Mouse (Mus musculus) forebrain, postnatal 0 days (tissue): ENCODE measurements around the gene Stau1. TPM values are rescaled to one million over a fixed set of nuclear protein-coding genes. Genes with fewer than 3 reads are reported as not detected.

Experiments used
- ATAC-seq: fragments of 200-750 bp; cut with Nextera tagmentation; 2 replicates; pipeline ENCODE4 v1.8.0; 2017; ENCODE audit warnings: mild to moderate bottlenecking, moderate library complexity
- DNase-seq: peaks from one replicate; pipeline ENCODE4 v3.0.0-alpha.2; 2015
- H3K27ac ChIP-seq: fragments of 300-500 bp; sonication (generic); 2 replicates; pipeline ENCODE4 v1.5.1; 2014; ENCODE audit warnings: low read depth, mild to moderate bottlenecking, antibody characterized with exemption, low read length, moderate library complexity, mixed read lengths
- H3K27me3 ChIP-seq: fragments of 300-500 bp; sonication (generic); 2 replicates; pipeline ENCODE4 v1.6.1; 2014; ENCODE audit warnings: mild to moderate bottlenecking, low read length, mixed read lengths; ENCODE audit not compliant: insufficient read depth
- H3K36me3 ChIP-seq: fragments of 300-500 bp; sonication (generic); 2 replicates; pipeline ENCODE4 v1.6.1; 2014; ENCODE audit warnings: mild to moderate bottlenecking, moderate library complexity; ENCODE audit not compliant: insufficient read depth
- H3K4me1 ChIP-seq: fragments of 300-500 bp; sonication (generic); 2 replicates; pipeline ENCODE4 v1.6.1; 2014; ENCODE audit warnings: antibody characterized with exemption; ENCODE audit not compliant: insufficient read depth
- H3K4me2 ChIP-seq: fragments of 300-500 bp; sonication (generic); 2 replicates; pipeline ENCODE4 v1.6.1; 2014; ENCODE audit warnings: low read depth, mild to moderate bottlenecking, moderate library complexity
- H3K4me3 ChIP-seq: fragments of 300-500 bp; sonication (generic); 2 replicates; pipeline ENCODE4 v1.5.1; 2014; ENCODE audit warnings: low read depth, low read length, mixed read lengths
- H3K9ac ChIP-seq: fragments of 300-500 bp; sonication (generic); 2 replicates; pipeline ENCODE4 v1.6.1; 2014; ENCODE audit warnings: mild to moderate bottlenecking
- H3K9me3 ChIP-seq: fragments of 300-500 bp; sonication (generic); 2 replicates; pipeline ENCODE4 v1.6.1; 2016; ENCODE audit warnings: low read length
- CTCF ChIP-seq: sonication (generic); IDR thresholded peaks from 2 replicates; pipeline ENCODE4 v1.5.1; 2016; ENCODE audit warnings: antibody characterized with exemption, control low read depth, low read depth
- WGBS: fragments of 180-500 bp; shearing (Covaris S2); extraction: QIAGEN DNeasy Blood & Tissue Kit; methylation state at CpG from one replicate; pipeline ENCODE4 v1.1.7; 2014; 5-methylcytosine and 5-hydroxymethylcytosine counted together
- polyA plus RNA-seq: library from polyadenylated mRNA; unstranded; fragments of >200 nt; fragmentation: Nextera tagmentation; extraction: Ambion mirVana; gene quantifications from 2 replicates; pipeline ENCODE4 v1.2.1, GENCODE M21; 2015
- total RNA-seq: library from RNA; depleted of rRNA; stranded (reverse); fragments of >200 nt; gene quantifications from 2 replicates; pipeline ENCODE4 v1.2.3, GENCODE M21; 2014; rRNA removed

The Stau1 gene
- total and polyA plus RNA-seq, 2 experiments from 2014 or later = 39.6 to 97.3 TPM

- DNase-seq (no peak), ATAC-seq (no peak)
- TF ChIP-seq CTCF = no peak
- Histone ChIP-seq H3K27ac (no peak overlapping the region), H3K36me3 (peaks cover 3% of the 10 kb centered on the region; the same call in 1 of the 2 replicates), H3K9me3 (no peaks in the 10 kb centered on the region), H3K4me2 (no peak overlapping the region), H3K9ac (no peak overlapping the region), H3K4me1 (no peaks in the 10 kb centered on the region), H3K4me3 (no peak overlapping the region), H3K27me3 (no peaks in the 10 kb centered on the region)
- 87% methylated on average over 8 of the region's 8 CpGs for WGBS
Observed at GRCm38 (mm10) chr2:166900792-166901505, 95.2 kb downstream of the Stau1 start.

DNA sequence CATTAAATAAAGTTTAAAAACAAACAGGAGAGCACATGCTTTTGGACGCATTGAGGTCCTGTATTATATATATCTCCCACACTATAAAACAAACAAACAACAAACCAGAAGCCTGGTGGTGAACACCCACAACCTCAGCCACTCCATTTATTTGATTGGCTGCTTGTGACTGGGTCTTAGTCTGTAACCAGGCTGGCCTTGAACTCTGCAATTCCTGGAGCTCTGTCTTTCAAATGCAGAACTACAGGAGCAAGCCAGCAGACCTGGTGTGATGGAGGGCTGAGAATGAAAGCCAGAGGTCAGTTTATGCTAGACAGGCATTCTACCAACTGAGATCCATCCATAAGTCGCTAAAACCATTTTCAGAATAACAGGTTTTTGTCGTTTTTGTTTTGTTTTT, 96.4 kb downstream of the Stau1 start:
- no peak overlapping the region for H3K9ac ChIP-seq
- H3K4me1 ChIP-seq = no peaks in the 10 kb centered on the region
- DNase-seq (no peak), ATAC-seq (no peak)
- no peak overlapping the region for H3K27ac ChIP-seq
- H3K4me3 ChIP-seq = no peak overlapping the region
- TF ChIP-seq CTCF = no peak
- WGBS = 68% methylated on average over 3 of the region's 3 CpGs
- no peak overlapping the region for H3K4me2 ChIP-seq
- no peaks in the 10 kb centered on the region for H3K27me3 ChIP-seq
- no peaks in the 10 kb centered on the region for H3K9me3 ChIP-seq
- H3K36me3 ChIP-seq = peaks cover 5% of the 10 kb centered on the region

DNA sequence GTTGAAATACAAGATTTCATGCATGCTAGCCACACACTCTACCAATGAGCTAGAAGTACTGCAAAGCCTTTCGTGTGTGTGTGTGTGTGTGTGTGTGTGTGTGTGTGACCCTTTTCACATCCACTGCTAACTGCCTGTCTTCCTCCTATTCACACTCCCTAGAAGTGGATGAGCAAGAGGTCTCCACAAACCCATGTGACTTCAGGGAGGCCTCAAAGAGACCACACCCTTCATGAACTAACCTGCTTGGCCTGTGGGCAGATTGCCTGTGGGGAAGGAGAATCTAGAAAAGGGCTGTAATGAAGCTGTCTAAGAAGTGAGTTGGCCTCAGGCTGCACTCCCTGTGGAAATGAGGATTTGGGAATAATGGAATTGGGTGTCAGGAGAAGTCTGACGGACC, 96.9 kb downstream of the Stau1 start:
- TF ChIP-seq CTCF = no peak
- no peak for ATAC-seq
- 83% methylated on average over 2 of the region's 2 CpGs for WGBS

More for the DNA sequence above, 96.9 kb downstream of the Stau1 start:
- no peaks in the 10 kb centered on the region for H3K27me3 ChIP-seq
- no peaks in the 10 kb centered on the region for H3K4me1 ChIP-seq
- H3K36me3 ChIP-seq = peaks cover 11% of the 10 kb centered on the region
- no peak for DNase-seq
- H3K9me3 ChIP-seq = no peaks in the 10 kb centered on the region
- H3K9ac ChIP-seq = no peak overlapping the region
- no peak overlapping the region for H3K4me3 ChIP-seq
- H3K4me2 ChIP-seq = no peak overlapping the region
- H3K27ac ChIP-seq = no peak overlapping the region

Other genes with a start within 250 kb of the Stau1 start
- gene Trp53rkb, start 203.8 kb downstream of the Stau1 start, total RNA-seq = 13.2 and 15.2 TPM in 2 replicates
- gene Trp53rkb, start 203.8 kb downstream of the Stau1 start, polyA plus RNA-seq = 7.8 and 8.2 TPM in 2 replicates
- gene Arfgef2, start 190.7 kb downstream of the Stau1 start, total RNA-seq = 18.9 and 29.5 TPM in 2 replicates
- 1.9 and 3.0 TPM in 2 replicates for gene Arfgef2, start 190.7 kb downstream of the Stau1 start, polyA plus RNA-seq
- 75.9 and 79.7 TPM in 2 replicates for gene Cse1l, start 90.3 kb downstream of the Stau1 start, total RNA-seq
- 64.1 and 68.8 TPM in 2 replicates for gene Cse1l, start 90.3 kb downstream of the Stau1 start, polyA plus RNA-seq
- gene Ddx27, start 18.9 kb upstream of the Stau1 start, total RNA-seq = 37.9 and 42.5 TPM in 2 replicates
- 28.4 and 36.9 TPM in 2 replicates for gene Ddx27, start 18.9 kb upstream of the Stau1 start, polyA plus RNA-seq
- 20.5 and 25.4 TPM in 2 replicates for gene Znfx1, start 66.7 kb upstream of the Stau1 start, total RNA-seq
- 2.2 and 4.4 TPM in 2 replicates for gene Znfx1, start 66.7 kb upstream of the Stau1 start, polyA plus RNA-seq
- 15.5 and 21.8 TPM in 2 replicates for gene Kcnb1, start 193.9 kb upstream of the Stau1 start, total RNA-seq
- 2.9 and 4.1 TPM in 2 replicates for gene Kcnb1, start 193.9 kb upstream of the Stau1 start, polyA plus RNA-seq
- gene Ptgis, start 244.3 kb upstream of the Stau1 start, total RNA-seq = 2.5 and 4.0 TPM in 2 replicates
- 2.5 and 2.8 TPM in 2 replicates for gene Ptgis, start 244.3 kb upstream of the Stau1 start, polyA plus RNA-seq